Mouse (Mus musculus) stomach, postnatal 0 days (tissue): Measurements from ENCODE around the gene 1700030J22Rik. TPM values are rescaled to one million over a fixed set of nuclear protein-coding genes. Genes with fewer than 3 reads are reported as not detected.

Experiments
- ATAC-seq: fragments of 200-750 bp; cut with Nextera tagmentation; 2 replicates; pipeline ENCODE4 v1.8.0; 2017; ENCODE audit not compliant: low FRiP score, low TSS enrichment
- DNase-seq: peaks from one replicate; pipeline ENCODE4 v3.0.0-alpha.2; 2016; ENCODE audit warnings: low spot score
- H3K27ac ChIP-seq: fragments of 300-500 bp; sonication (generic); replicated peaks from 2 replicates; pipeline ENCODE4 v1.5.1; 2014; ENCODE audit warnings: mild to moderate bottlenecking, control low read depth
- H3K27me3 ChIP-seq: fragments of 300-500 bp; sonication (generic); 2 replicates; pipeline ENCODE4 v1.6.1; 2014; ENCODE audit warnings: low read length; ENCODE audit not compliant: control insufficient read depth, insufficient read depth
- H3K36me3 ChIP-seq: fragments of 300-500 bp; sonication (generic); 2 replicates; pipeline ENCODE4 v1.6.1; 2014; ENCODE audit warnings: low read length, mixed read lengths; ENCODE audit not compliant: control insufficient read depth, insufficient read depth
- H3K4me1 ChIP-seq: fragments of 300-500 bp; sonication (generic); replicated peaks from 2 replicates; pipeline ENCODE4 v1.6.1; 2014; ENCODE audit warnings: antibody characterized with exemption; ENCODE audit not compliant: control insufficient read depth, insufficient read depth
- H3K4me2 ChIP-seq: fragments of 300-500 bp; sonication (generic); replicated peaks from 2 replicates; pipeline ENCODE4 v1.6.1; 2014; ENCODE audit warnings: low read depth, mild to moderate bottlenecking, control low read depth, moderate library complexity
- H3K4me3 ChIP-seq: fragments of 300-500 bp; sonication (generic); 2 replicates; pipeline ENCODE4 v1.5.1; 2014; ENCODE audit warnings: low read depth, low read length, control low read depth
- H3K9ac ChIP-seq: fragments of 300-500 bp; sonication (generic); 2 replicates; pipeline ENCODE4 v1.6.1; 2014; ENCODE audit warnings: mild to moderate bottlenecking, low read length, control low read depth, mixed read lengths
- H3K9me3 ChIP-seq: fragments of 300-500 bp; sonication (generic); 2 replicates; pipeline ENCODE4 v1.6.1; 2016; ENCODE audit warnings: low read length; ENCODE audit not compliant: control insufficient read depth
- CTCF ChIP-seq: IDR thresholded peaks from 2 replicates; pipeline ENCODE4 v1.5.1; 2016; ENCODE audit warnings: antibody characterized with exemption, low read depth, mild to moderate bottlenecking, moderate library complexity
- EP300 ChIP-seq: optimal IDR thresholded peaks from 2 replicates; pipeline ENCODE3; 2016; ENCODE audit warnings: antibody characterized with exemption
- WGBS: fragments of 180-500 bp; shearing (Covaris S2); extraction: QIAGEN DNeasy Blood & Tissue Kit; methylation state at CpG from one replicate; pipeline ENCODE4 v1.1.7; 2014; 5-methylcytosine and 5-hydroxymethylcytosine counted together
- polyA plus RNA-seq: library from polyadenylated mRNA; unstranded; fragments of >200 nt; fragmentation: Nextera tagmentation; extraction: Ambion mirVana; gene quantifications from 2 replicates; pipeline ENCODE4 v1.2.1, GENCODE M21; 2015

1700030J22Rik gene
- polyA plus RNA-seq, 1 experiment from 2014 or later: 0.45 TPM

DNA sequence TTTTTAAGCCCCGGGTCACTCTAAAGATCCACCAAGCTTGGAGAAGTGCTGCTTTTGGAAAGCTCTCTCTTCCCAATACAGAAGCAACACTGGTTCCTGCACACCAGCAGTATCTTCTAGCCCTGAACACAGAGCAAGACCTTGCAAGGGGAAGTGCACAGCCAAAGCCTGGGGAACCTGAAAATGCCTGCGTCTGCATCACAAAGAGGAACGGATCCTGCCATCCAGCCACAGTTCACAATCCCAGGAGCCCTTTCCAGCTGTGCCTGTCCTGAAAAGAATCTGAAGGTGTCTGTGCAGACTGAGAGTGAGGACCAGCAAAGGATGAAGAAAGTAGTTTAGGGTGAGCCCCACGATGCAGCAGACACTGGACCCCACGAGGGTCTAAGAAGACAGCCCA, 3.7 kb downstream of the 1700030J22Rik start:
- 42% methylated on average over 5 of the region's 5 CpGs for WGBS
- Histone ChIP-seq H3K4me2 (no peak overlapping the region), H3K36me3 (no peaks in the 10 kb centered on the region)

DNA sequence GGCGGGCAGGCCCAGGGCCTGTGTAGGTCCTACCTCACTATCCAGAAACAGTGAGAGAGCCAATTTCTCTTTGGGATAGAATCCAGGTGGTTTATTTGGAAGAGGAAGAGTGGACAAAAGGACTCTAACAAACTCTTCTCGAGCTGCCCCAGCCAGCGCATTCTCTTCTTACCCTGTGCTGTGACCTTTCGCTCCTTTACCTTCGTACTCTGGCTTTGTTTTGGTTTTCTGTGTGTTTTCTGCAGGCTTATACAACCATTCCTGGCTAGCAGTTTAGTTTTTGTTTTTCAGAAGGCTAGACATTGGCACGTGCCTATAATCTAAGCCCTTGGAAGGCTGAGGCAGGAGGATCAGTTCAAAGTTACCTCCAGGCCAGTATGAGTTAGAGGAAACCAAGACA, 9.2 kb downstream of the 1700030J22Rik start:
- Histone ChIP-seq H3K9ac (no peak overlapping the region), H3K36me3 (no peaks in the 10 kb centered on the region), H3K27me3 (no peaks in the 10 kb centered on the region), H3K9me3 (no peaks in the 10 kb centered on the region), H3K4me1 (no peaks in the 10 kb centered on the region), H3K4me2 (no peak overlapping the region), H3K4me3 (no peak overlapping the region), H3K27ac (no peak overlapping the region)
- DNase-seq: no peak
- no peak for TF ChIP-seq EP300
- TF ChIP-seq CTCF: no peak
- 65% methylated on average over 6 of the region's 6 CpGs for WGBS
- ATAC-seq: no peak

More for the DNA sequence above, 3.7 kb downstream of the 1700030J22Rik start:
- no peaks in the 10 kb centered on the region for H3K9me3 ChIP-seq
- no peaks in the 10 kb centered on the region for H3K27me3 ChIP-seq
- no peak overlapping the region for H3K27ac ChIP-seq
- ATAC-seq: no peak
- no peak for DNase-seq
- no peak overlapping the region for H3K4me3 ChIP-seq
- 0 out of 2 replicates have a peak, but pooled peaks cover 2% of the 10 kb centered on the region for H3K4me1 ChIP-seq
- no peak for TF ChIP-seq CTCF
- TF ChIP-seq EP300: no peak
- no peak overlapping the region for H3K9ac ChIP-seq

DNA sequence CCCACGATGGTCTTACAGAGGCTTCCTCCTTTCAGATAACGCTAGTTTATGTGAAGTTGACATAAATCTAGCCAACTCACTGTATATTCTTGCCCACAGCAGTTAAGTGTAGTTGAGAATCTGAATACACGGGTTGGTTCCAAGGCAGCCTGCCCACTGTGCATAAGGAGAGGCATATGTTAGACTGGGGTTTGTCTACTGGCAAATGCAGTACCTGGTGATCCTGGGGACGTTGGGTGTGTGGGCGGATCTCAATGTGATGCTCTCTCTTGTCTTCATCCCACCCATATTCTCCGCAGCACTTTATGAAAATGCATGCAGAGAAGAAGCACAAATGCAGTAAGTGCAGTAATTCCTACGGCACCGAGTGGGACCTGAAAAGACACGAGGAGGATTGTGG, 24.3 kb downstream of the 1700030J22Rik start:
- peaks cover 16% of the 10 kb centered on the region for H3K36me3 ChIP-seq

DNA sequence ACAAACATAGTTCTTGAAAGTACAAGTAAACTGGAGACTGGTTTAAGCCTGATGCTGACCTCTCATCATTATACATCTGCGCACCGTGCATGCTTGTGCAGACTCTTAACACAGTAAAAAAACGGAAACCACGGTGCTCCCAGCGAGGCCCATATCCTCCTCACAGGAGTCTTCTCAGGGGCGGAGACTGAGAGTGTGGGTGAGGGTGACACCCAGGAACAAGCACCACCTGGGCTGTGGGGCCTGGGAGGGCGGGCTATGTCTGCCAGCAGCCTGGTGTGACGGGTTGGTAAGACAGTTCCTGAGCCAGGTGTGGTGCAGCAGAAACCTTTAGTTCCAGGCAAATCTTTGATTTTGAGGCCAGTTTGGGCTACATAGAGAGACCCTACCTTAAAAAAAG, 26.3 kb downstream of the 1700030J22Rik start:
- ATAC-seq: no peak
- 75% methylated on average over 8 of the region's 8 CpGs for WGBS

More for the DNA sequence above, 24.3 kb downstream of the 1700030J22Rik start:
- 93% methylated on average over 9 of the region's 9 CpGs for WGBS
- H3K9me3 ChIP-seq: no peaks in the 10 kb centered on the region
- no peak overlapping the region for H3K4me2 ChIP-seq
- no peak for TF ChIP-seq EP300
- TF ChIP-seq CTCF: no peak
- H3K27me3 ChIP-seq: no peaks in the 10 kb centered on the region
- ATAC-seq (no peak), DNase-seq (no peak)
- H3K27ac ChIP-seq: no peak overlapping the region
- no peak overlapping the region for H3K9ac ChIP-seq
- H3K4me3 ChIP-seq: no peak overlapping the region
- no peaks in the 10 kb centered on the region for H3K4me1 ChIP-seq

DNA sequence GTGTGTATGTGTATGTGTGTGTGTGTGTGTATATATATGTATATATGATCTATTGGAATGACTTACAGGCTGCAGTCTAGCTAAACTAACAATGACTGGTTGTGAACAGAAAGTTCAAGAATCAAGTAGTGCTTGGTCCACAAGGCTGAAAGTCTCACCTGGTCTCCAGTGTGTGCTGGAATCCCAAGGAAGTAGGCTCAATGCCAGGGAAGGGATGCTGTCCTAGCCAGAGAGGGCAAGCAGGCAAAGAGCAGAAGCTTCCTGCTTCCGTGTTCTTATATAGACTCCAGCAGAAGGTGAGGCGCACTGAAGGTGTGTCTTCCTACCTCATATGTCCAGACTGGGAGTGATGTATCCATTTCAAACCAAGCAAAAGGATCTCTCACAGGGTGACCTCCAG, 27.0 kb downstream of the 1700030J22Rik start:
- Histone ChIP-seq H3K9me3 (no peaks in the 10 kb centered on the region), H3K9ac (no peak overlapping the region), H3K27ac (0 out of 2 replicates have a peak overlapping the region, but pooled peaks have one; percentile 8), H3K4me1 (no peaks in the 10 kb centered on the region), H3K36me3 (peaks cover 9% of the 10 kb centered on the region), H3K4me2 (no peak overlapping the region), H3K4me3 (no peak overlapping the region), H3K27me3 (no peaks in the 10 kb centered on the region)
- TF ChIP-seq EP300 (no peak), CTCF (no peak)
- ATAC-seq (peak; percentile 67), DNase-seq (peak; percentile 23)
- 82% methylated on average over 2 of the region's 2 CpGs for WGBS

More for the DNA sequence above, 26.3 kb downstream of the 1700030J22Rik start:
- peaks cover 10% of the 10 kb centered on the region for H3K36me3 ChIP-seq
- H3K4me1 ChIP-seq: no peaks in the 10 kb centered on the region
- no peak overlapping the region for H3K4me3 ChIP-seq
- H3K27ac ChIP-seq: 0 out of 2 replicates have a peak overlapping the region, but pooled peaks have one; percentile 8
- H3K9ac ChIP-seq: no peak overlapping the region
- TF ChIP-seq EP300: no peak
- TF ChIP-seq CTCF: no peak
- H3K9me3 ChIP-seq: no peaks in the 10 kb centered on the region
- no peaks in the 10 kb centered on the region for H3K27me3 ChIP-seq
- H3K4me2 ChIP-seq: no peak overlapping the region
- DNase-seq: no peak

DNA sequence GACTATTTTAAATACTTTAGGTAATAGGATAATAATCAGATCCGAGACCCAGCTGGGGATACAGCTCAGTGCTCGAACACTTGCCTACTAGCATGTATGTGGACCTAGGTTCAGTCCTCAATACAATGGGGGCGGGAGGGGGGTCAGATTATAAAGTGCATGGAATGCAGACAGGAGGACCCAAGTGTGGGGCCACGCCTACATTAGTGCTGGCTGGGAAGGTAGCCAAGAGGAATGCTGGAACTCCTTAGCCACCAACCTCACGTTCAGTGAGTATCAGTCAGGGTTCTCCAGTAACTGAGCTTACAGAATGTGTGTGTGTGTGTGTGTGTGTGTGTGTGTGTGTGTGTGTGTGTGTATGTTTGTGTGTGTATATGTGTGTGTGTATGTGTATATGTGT, 27.4 kb downstream of the 1700030J22Rik start:
- 31% methylated on average over 5 of the region's 5 CpGs for WGBS
- H3K27me3 ChIP-seq: no peaks in the 10 kb centered on the region
- DNase-seq (peak; percentile 65), ATAC-seq (peak; percentile 68)
- H3K36me3 ChIP-seq: peaks cover 9% of the 10 kb centered on the region
- H3K9me3 ChIP-seq: no peaks in the 10 kb centered on the region
- H3K4me3 ChIP-seq: no peak overlapping the region
- TF ChIP-seq EP300 (no peak), CTCF (no peak)
- no peaks in the 10 kb centered on the region for H3K4me1 ChIP-seq
- H3K27ac ChIP-seq: no peak overlapping the region
- H3K9ac ChIP-seq: no peak overlapping the region
- no peak overlapping the region for H3K4me2 ChIP-seq
